Mouse (Mus musculus) c-Kit-positive CD71-negative TER-119-negative erythroid progenitor cells, embryonic 14.5 days (primary cell): ENCODE measurements around the gene Atrnl1.

Experiments used
- DNase-seq: peaks from one replicate; pipeline ENCODE4 v3.0.0-alpha.2; 2013; ENCODE audit warnings: low read depth

Atrnl1 gene

DNA sequence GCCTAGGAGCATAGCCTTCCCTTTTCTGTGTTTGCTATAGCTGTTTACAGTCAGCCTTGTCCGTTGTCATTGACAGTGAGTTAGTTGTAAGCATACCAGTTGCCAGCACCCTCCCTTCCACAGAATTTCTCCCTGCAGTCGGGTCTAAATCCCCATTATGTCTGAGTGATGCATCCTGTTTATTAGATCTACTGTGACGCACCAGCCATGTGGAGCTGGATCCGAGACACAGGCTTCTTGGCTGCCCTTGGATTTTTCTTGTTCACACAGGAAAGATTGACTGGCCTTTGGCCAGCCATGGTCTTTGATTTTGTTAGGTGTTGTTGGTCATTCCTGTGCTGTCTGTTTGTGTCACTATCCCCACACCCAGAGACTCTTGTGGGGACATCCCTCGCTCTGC is 102.3 kb downstream of the Atrnl1 start:
- DNase-seq = no peak

GRCm38 (mm10) chr19:57724920-57725319 is 114.1 kb downstream of the Atrnl1 start:
- peak; percentile 22 for DNase-seq

GRCm38 (mm10) chr19:57725326-57725725 is 114.5 kb downstream of the Atrnl1 start:
- DNase-seq = no peak

- DNase-seq = no peak
Measured at GRCm38 (mm10) chr19:57727009-57727408, 116.2 kb downstream of the Atrnl1 start.

GRCm38 (mm10) chr19:57737475-57737874 is 126.6 kb downstream of the Atrnl1 start:
- no peak for DNase-seq

DNA sequence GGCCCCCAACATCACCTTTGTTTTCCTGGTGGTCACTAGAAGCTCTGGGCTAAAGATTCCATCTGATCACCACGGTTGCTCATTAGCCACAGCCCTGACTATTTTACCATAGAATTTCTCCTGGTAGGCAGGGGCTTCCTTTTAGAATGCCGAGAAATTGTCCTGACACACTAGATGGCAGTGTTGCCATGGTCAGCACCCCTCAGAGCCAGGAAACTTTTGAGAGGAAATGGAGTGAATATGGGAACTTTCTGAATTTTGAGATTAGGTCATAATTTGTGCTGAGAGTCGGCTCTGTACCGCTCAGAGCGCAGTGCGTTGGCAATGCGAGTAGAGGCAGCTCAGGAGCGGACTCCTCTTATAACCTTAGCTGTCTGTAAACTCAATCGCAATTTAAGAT is 134.7 kb downstream of the Atrnl1 start:
- DNase-seq = peak; percentile 17

DNA sequence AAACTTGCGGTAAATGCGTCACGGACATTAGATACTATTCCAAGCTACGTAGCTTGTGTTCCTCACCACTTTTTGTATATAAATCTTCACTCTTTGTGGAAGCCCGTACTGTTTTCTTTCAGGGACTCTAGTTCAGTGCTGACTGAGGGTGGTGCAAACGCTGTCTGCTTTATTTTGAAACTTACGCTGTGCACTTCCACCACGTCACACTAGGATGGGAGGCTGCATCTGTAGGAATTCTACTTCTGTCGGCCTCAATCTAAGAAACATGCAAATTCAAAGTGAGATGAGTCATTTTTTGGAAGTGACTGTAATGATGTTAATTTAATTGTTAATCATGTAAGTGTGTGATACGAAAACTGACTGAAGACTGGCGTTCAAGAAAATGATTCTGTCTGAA is 135.7 kb downstream of the Atrnl1 start:
- no peak for DNase-seq

DNA sequence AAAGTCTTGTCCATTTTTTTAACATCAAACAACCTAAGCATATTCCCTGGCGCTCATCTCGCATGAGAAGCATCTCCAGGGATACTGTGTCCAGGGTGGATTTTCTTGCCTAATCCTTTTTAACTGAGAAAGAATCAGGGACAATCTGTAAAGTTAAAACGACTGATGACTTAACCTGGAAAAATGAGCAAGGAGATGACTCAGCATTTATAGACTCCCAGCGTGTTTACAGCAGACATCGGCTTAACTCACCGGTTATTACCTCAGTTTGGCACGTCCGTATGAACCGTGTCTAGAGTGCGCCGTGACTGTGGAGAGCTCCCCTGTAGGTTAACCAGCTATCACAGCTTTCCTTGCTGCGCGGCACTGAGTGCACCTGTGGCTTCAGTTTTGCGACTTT is 141.4 kb downstream of the Atrnl1 start:
- no peak for DNase-seq

DNA sequence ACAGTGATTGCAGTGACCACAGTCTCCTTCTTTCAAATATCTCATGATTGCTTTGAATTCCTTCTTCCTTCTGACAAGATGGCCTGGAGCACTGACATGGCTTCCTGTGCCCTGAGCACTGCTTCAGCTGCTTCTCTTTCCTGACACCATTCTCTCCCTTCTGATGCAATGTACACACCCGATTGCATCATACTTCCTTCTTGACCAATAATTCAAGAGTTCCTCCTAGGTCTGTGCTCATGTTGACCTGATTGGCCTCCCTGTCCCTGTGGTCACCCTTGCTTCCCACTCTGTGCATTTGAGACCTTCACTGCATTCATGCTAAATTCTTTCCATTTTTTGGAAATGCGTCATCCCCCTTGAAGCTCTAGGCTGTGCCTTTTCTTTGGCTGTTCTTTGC is 151.7 kb downstream of the Atrnl1 start:
- peak; percentile 4 for DNase-seq

GRCm38 (mm10) chr19:57764576-57765371 is 153.9 kb downstream of the Atrnl1 start:
- DNase-seq = no peak

DNA sequence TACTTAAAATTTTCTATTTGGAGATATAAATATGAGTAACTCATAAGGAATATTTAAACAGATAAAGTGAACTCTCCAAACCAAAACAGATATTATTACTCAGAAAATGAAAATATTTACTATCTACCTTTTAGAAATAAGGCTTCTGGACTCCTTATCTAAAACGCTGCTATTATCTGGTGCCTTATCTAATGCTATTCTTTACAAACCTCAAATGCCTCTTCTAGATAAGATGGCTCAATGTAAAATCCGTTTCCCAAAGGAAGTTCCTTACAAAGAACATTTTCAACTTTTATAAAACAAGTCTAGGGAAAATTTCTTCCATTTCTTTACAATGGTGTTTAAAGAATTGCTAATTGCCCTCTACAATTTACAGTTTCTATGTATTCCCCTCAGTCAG is 156.2 kb downstream of the Atrnl1 start:
- no peak for DNase-seq

DNA sequence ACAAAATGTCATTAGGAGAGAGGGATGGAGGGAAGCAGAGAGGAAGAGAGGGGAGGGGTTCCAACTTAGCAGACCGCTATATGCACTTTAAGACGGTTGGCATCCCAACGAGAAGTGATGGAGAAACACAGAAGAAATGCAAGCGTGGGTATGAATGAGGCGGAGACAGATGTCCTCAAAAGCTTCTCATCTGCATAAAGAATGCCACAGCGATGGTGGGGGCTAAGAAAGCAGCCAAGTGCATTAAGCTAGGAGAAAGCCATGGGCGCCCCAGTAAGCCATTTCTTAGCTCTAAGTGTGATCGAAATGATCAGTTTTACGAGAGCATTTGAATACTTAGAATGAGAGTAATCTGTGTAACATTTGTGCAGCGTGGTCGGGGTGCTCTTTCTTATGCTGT is 157.8 kb downstream of the Atrnl1 start:
- DNase-seq = no peak

DNA sequence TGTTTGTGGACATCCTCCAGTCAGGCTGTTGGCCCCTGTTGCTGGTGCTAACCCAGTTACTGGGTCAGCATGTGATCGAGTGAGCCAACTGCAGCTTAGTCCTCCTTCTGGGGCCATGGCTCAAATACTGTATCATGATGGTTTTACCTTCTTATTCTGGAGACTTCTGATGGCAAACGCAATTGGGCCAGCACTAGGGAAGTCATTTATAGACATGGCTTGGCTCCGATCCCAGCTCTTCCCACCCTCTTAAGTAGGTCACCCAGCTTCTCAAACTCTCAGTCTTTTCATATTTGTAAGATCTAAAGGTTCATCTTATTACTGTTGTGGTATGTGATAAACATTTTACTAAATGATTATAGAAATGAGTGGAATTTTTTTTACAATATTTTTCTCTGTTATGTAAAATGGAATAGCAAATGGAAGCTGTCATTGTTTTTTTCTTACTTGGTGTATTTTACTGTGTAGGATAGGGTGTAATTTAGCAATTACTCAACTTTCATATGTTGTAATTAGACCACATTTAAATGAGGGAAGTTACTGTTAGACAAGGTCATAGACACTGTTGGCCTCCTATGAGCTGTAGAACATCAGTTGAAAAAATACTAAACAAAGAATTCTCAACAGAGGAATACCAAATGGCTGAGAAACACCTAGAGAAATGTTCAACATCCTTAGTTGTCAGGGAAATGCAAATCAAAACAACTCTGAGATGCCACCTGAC is 171.7 kb downstream of the Atrnl1 start:
- DNase-seq = no peak

DNA sequence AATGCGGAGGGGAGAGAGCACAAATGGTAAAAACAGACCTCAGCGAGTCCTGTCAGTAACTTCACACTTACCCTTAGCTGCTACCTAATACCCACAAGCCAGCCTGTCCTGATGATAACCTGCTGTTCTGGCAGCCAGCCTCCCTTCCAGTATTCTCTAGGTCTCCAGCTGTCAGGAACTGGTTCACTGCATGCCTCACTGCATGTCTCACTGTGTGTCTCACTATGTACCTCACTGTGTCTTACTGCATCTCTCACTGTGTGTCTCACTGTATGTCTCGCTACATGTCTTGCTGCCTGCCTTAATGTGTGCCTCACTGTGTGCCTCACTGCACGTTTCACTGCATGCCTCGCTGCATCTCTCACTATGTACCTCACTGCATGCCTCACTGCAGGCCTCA is 175.9 kb downstream of the Atrnl1 start:
- DNase-seq = no peak

- DNase-seq = no peak
Measured at GRCm38 (mm10) chr19:57802207-57802606, 191.4 kb downstream of the Atrnl1 start.

DNA sequence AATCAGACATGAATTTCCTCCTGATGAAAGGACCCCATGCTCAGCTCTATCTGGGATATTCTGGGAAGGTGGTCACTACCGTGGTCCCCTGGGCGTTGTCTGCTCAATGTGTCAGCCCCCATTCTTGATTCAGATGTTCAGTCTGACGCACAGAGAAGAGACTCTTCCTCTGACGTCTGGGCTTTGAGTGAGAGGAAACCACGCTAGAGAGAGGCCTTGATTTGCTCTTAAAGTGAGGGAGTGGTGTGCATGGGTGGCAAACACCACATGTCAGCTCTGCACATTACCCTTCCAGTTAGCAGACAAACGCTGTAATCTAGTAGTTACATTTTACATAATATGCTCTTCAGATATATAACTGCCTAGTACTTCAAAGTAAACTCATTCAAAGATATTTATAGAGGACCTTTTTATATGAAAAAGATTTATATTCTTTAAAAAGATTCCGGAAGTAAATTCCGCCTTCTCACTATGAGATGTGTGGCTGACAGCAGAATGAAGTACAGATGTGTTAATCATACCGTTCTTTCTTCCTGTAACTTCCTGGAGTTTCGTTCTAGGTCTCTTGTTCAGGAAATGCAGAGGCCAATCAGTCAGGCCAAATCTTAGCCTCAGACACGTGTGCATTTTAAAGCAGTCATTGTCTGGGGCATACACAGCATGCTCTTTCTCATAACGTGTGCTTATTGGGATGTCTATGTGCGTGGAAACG is 192.1 kb downstream of the Atrnl1 start:
- DNase-seq = no peak

DNA sequence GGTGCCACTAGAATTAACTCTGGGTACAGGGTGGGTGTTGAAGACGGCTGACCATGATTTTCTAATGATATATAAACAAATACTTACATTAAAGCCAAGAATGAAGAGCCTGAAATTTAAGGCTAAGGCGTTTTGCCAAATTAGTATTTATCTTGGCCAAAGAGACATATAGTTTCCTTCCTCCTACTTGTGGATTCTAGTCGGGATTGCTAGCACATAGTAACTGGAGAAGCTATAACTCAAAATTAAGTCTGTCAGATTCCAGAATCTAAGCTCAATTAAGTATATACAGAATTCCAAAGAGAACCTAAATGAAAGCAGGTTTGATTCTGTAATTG is 192.6 kb downstream of the Atrnl1 start:
- no peak for DNase-seq

DNA sequence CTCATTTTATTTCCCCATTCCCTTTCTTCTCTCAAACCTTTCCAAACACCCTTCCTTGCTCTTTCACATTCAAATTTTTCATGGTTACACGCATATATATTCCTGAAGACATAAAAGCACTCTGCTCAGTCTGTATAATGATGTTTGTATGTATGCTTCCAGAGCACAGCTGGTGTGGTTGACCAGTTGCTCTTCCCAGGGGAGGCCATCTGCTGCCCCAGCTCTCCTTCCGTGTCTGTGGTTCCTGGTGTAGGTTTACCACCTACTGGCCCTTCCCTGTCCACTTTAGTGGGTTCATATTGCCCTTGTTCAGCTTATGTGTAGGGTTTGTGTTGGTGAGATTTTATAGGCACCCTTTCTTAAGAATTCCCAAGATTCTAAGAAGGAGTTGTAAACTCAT is 197.5 kb downstream of the Atrnl1 start:
- no peak for DNase-seq

DNA sequence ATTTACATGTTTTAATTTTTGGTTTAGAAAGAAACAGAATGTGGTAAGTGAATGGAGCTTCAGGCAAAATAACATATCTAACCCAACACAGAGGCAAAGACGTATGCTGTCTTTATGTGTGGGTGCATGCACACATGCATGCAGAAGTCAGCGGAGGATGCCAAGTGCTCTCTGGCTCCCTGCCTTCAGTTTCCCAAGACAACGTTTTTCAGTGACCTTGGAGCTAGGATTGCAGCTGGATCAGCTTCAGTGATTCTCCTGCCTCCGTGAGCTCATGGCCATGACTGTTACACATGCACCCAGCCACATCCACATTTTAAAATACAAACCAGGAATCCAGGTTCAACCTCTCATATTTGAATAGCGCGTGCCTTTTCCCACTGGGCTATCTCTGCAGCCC is 203.5 kb downstream of the Atrnl1 start:
- DNase-seq = no peak

DNA sequence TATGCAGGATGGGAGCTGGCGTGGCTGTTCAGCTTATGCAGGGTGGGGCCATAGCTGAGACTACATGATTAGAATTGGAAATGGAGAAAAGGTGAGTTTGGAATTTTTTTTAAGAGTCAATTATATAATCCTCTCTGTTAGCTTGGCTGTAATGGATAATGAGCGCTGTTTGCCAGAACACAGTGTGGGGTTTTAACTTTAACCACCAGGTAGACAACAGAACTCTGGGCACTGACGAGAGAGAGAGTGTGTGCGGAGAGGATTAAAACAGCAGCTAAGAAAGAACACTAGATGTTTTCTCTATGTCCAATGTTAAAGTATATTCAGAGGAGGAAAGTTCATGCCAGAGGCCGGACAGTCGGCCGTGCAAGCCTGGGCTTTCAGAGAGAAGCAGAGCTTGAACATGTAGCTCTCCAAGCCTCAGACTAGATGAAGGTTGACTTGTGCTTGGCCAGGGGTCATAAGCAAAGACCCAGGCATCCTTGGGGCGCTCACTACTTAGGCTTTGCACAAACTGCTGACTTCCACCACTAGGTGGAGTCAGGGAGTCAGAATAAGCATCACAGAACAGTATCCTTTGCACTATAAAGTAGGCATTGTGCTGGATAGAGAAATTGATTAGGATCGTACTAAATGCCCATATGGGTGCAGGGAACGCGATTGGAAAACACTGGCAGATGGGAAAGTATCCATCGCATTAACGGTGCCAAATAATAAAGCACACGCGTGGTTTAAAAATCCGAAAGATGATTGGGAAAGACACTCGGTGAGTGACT is 205.6 kb downstream of the Atrnl1 start:
- peak; percentile 19 for DNase-seq

DNA sequence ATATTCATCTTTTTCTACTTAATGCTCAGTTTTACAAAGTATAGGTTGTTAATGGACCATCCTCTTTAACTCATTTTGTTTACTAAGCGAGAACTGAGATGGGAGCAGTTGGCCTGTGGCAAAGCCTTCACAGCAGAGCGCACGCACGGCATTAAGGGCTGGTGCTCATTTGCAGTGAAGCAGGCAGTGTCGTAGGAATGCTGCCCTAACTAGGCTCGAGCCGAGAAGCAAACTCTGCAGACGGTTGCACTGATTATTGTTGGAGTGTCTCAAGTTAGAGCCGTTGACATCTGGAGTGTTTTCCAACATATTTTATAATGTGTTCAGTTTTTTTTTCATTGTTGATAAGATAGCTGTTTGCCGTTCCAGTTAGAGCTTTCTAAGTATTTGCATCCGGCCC is 206.9 kb downstream of the Atrnl1 start:
- DNase-seq = no peak

GRCm38 (mm10) chr19:57823446-57823845 is 212.6 kb downstream of the Atrnl1 start:
- no peak for DNase-seq
